Mouse (Mus musculus) cerebellum, postnatal 36 days (tissue): ENCODE measurements around the gene Igdcc4.

Experiments used
- DNase-seq, 2 experiments: peaks; one replicate each; pipeline ENCODE4 v3.0.0; 2021 to 2022; ENCODE audit warnings: mixed read lengths in 2 of 2

Gene Igdcc4

DNA sequence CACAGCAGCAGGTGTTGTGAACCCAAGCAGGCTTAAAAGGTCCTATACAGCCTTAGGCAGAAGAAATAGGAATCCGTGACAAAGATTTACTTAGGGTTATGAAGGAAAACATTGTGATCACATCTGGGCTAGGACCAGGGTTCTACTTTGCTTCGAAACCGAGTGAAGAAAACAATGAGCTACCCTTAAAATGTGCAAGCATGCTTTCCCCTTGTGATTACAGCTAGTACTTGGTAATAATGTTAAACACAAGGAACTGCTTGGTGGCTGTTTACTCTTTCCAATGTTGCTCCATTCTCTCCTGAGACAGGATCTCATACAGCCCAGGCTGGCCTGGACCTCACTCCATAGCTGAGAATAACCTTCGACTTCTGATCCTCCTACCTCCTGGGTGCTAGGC is 59.9 kb downstream of the Igdcc4 start:
- no peak for DNase-seq

DNA sequence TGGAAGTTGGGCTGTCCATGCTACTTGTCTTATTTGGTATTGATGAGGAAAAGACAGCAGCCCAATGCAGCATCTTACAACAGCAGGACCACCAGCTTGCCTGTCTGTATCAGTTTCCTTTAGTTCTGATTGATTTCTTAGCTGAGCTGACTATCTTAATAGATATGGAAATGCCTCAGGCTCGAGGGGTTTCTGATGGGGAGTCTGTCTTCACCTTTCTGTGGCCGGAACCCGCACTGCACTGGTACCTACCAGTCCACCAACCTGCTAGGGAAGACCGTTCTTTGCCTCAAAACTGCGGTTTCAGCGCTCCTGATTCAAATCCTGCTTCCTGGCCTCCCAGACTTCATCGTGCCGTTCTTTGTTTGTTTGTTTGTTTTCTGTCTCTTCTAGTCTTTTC is 60.6 kb downstream of the Igdcc4 start:
- no peak for DNase-seq

DNA sequence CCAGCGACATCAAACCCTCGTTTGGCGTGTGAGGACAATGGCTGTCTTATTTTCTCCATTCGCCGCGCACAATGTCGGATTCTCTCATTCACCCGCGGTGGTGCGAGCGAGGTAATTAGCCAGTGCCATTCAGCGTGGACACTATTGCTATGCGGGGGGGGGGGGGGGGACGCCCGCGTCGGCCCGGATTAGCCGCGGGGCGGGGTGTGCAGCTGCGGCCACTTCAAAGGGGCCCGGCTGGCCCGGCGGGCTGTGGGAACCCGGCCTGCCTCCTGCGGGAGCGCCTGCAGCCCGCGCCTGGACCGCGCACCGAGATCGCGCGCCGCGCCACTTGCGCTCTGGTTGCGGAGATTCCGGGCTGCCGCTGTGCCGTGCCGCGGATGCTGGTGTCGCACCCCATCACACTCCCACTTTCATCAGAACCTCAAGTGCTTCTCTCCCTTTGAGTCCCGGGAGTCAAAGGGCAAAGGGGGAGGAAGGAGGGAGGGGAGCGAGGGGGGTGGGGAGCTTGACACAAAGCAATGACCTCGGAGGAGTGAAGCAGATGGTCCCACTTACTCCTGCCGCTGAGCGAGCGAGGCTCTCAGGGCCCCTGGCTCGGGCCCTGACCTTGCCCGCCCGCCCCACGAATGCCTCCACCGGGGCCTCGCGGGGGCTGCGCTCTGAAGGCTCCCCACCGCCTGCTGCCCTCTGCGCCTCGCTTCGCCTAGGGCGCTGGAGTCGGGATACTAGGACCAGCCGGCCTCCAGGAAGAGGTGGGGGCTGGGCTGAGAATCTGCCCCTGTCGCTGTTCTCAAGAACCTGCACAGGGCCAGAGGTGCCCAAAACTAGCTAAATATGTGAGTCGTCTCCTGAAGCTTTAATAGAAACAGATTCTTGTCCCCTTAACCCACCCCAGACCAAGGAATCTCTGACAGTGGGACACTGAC is 61.7 kb downstream of the Igdcc4 start:
- peak in 1 of 2 experiments; percentile 24 for DNase-seq

DNA sequence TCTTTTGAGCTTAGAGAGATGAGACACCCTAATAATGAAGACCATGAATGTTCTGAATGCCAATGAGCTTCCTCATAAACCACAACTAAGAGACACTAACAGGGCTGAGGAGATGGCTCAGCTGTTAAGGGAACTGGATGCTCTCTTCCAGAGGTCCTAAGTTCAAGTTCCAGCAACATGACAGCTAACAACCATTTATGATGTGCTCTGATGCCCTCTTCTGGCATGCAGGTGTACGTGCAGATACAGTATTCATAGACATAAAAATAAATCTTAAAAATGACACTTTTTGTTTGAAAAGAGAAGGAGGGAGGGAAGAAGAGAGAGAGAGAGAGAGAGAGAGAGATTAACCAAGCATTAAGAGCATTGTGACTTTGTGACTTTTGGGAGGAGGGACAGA is 63.6 kb downstream of the Igdcc4 start:
- DNase-seq, result no peak

DNA sequence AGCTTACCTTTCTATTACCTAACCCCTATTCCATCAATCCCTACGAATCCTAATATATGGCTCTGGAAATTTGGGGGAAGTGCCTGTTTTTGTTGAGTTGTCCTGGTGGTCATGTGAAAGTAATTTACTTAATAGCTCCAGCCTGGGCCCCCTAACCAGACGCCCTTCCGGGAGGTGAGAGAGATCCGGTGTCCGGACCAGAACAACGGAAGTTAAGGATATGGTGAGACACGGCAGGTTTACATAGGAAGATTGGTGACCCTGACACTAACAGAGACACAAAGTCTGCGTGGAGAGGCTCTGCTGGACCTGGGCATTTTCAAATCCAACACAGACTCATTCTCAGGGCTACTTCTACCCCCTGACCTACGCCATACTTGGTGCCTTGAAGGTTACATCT is 65.1 kb downstream of the Igdcc4 start:
- no peak for DNase-seq

DNA sequence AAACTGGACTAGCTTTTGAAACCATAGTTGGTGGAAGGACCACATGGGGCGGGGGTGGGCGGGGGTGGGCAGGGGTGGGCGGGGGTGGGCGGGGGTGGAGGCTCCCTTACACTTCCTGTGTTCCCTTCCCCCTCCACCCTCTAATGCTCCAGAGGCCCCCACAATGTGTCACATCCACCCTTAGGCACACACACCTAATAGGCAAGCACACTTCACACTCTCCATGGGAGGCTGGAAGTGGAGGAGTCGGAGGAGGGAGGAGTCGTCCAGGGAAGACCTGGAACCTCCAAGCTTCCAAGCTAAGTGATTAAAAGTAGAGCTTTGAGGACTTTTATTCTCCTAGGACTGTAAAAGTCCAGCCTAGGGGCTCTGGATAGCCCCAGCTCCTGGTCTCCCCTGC is 67.2 kb downstream of the Igdcc4 start:
- no peak for DNase-seq

DNA sequence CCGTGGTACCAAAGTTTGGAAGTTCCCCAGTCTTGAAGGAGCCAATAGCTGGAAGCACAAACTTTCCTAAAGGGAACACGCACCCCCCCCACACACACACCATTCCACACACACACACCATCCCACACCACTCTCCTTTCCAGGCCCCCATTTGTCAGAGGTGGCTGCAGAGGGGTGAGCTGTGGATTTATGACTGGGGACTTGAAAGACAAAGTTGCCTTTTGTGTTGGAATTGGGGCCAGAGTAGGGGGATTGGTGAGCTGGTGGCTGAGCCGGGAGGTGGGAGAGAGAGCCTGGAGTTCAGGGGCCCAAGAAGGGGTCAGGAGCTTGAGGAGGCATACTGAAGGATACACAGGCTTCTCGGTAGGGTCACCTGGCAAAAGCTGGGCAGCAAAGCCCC is 67.7 kb downstream of the Igdcc4 start:
- DNase-seq, result no peak

DNA sequence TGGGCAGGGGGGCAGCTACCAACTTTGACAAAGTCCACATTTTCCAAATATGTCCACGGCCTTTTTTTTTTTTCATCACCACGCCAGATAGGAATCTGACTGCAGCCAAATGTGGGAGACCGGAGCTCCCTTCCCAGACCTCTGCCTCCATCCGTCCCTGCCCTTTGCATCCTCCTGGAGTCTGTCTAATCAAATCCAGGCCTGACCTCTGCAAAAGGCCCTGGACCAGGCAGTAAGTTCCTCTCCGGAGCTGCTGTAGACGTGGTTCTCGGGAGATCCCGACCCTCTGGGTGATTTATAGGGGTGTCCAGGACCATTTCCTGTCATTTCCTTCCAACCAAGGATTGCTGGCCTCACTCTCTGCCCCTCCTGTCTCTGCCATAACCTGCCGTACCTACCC is 71.4 kb downstream of the Igdcc4 start:
- no peak for DNase-seq

DNA sequence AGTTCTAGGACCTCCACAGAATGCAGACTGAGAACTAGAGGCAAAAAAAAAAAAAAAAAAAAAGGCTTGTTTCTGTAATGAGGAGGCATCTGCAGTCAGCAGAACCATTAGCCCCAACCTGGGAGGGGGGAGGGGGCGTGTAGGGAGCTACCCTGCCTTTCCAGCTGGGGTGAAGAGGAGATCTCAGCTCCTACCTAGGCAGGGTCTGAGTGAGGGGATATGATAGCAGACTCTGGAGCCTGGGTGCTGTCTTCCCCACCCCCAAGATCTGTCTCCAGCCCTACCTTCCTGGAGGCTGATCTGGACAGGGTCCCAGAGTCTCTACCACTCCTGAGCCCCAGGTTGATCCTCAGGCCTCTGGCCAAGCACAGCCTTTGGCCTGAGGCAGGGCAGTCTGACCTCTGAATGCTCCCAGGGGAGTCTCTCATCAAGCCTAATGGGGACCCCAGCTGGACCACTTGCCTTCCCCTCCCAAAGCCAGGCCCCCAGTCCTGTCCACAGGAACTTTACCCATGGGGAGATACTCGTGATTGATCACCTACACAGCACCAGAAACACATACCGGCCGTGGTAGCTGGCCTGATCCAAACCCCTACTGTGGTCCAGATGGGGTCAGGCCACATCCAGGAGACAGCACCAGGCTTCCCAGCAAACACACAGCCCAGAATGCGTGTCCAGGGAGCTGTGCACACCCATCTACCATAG is 74.1 kb downstream of the Igdcc4 start:
- DNase-seq, result no peak

DNA sequence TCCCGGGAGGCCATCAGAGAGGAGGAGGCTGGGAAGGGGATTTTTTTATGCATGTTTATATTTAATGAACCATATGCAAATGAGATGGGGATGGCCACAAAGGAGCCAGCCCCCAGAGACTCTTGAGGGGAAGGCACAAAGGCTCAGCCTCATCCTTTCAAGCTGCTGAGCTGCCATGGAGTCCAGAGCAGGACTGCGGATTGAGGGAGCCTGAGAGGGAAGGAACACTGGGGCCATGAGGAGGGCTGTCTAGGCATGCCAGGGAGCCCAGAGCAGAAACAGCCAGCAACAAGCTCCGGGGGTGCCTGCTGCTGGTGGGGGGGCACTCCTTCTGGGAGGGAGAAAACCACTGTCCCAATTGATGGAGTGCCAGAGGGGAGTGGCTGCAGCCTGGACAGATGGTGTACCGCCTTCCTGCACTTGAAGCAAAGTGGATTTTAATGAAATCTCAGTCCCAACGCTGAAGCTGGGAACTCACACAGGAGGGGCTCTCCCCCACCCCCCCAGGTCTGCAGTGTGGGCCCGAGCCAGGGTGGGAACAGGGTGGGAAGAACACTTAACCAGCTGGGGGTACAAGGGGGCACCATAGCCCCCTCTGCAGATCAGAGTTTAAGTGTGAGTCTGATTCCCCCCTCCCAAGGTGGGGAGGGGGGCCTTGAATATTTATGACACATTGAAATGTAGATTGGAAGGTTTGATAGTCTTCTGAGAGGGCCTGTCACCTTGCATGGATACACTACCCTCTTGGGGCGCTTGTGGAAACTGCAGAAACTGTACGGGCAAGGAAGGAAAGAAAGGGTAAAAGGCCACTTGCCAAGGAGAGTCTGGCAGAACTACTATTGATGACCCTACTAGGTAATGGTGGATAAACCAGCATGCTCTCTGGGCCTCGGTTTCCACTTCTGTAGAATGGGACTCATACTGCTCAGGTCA is 74.9 kb downstream of the Igdcc4 start:
- no peak for DNase-seq

DNA sequence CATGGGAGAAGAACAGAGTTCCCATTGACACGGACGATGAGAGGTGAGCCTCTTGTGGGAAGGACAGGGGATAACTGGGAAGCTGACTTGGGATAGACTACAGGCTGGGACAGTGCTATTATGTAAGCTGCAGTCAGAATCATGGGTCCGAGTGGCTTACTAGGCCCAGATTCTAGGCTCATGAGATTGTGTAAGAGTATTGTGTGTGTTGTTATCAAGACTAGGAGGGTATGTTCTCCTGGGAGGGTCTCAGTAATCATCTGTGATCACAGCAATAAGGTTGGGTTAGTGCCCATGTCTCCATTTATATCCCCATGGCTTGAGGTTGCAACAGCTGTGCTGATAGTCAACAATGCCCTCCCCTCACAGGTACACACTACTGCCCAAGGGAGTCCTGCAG is 76.2 kb downstream of the Igdcc4 start:
- no peak for DNase-seq

DNA sequence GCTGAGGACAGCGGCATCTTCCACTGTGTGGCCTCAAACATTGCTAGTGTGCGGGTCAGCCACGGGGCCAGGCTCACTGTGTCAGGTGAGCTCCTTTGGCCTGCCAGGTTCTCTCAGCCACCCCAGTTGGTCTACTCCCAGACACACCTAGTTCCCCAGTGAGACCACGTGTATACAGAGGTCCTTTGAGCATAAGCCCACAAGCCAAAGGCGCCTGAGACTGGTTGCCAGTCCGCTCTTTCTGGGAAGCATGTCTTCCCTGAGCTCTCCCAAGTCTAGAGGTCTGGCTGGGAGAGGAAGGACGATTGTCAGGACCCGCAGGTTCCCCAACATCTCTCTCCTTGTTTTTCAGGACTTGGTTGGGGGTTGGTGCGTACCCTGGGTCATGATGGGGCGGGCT is 76.6 kb downstream of the Igdcc4 start:
- no peak for DNase-seq

DNA sequence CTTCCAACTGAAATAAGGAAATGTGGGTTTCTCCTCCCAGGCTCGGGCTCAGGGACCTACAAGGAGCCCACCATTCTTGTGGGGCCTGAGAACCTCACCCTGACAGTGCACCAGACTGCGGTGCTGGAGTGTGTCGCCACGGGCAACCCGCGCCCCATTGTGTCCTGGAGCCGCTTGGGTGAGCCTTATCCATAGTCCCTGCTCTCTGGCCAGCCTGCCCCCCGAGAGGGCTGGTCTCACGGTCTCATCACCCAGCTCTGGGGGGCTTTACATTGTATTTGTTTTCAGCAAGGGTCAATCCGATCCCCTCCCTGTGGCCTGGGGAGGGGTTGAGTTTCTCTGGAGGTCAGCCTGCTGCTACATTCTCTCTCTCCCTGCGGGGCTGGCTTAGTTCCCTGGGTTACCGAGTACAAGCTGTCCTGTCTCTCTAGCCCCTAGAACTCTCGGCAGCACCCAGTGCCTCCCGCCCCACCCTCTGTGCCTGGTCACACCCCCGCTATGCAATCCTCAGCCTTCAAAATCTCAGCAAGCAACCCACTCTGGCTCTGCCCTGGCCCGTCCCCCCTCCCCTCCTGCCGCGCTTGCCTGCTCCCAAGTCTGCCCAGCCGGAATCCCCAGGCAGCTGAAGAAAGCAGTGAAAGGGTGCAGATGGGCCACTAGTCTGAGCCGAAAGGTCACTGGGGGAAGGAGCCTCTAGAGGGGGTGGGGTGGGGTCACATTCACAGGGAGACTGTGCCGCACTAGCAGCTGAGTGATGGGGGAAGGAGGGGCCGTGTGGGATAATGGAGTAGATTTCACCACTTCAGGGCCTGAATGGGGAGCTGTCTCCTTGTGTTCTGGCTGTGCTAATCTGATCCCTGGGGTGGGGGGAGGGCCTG is 77.3 kb downstream of the Igdcc4 start:
- DNase-seq, result peak; percentile 24 to 29

DNA sequence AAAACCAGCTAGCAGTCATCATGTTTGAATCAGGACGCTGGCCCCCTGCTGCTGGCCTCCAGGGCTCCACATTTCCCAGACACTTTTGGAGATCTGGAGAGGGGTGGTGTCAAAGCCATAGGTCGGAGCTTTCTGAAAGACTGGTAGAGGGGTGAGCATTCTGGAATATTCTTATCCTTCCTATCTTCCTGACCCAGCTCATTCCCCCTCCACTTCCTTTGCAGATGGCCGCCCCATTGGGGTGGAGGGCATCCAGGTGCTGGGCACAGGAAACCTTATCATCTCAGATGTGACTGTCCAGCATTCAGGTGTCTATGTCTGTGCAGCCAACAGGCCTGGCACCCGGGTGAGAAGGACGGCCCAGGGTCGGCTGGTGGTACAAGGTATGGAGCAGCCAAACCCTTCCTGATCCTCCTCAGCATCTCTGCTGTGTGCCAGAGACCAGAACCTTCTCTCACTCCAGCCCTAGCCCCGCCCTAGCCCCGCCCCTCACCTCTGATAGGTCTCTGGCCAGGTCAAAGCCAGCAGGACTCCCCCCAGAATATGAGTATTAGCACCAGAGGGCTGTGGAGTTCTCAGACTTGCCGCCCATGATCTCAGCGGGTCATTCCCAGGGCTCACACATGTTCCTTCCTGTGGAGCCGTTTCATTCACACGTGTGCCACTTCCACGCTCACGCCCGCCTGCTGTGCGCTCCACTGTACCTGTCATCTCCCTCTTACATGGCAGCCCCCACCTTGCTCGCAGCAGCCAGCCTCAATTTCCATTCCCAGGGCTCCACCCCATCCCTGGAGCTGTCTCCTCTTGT is 78.7 kb downstream of the Igdcc4 start:
- no peak for DNase-seq
